Mouse (Mus musculus): Measurements from ENCODE around the gene Mgea5. TPM values are rescaled to one million over a fixed set of nuclear protein-coding genes. Genes with fewer than 3 reads are reported as not detected.

Mgea5 gene
- polyA plus RNA-seq, 1 experiment from 2014 or later, result 33.0 TPM

DNA sequence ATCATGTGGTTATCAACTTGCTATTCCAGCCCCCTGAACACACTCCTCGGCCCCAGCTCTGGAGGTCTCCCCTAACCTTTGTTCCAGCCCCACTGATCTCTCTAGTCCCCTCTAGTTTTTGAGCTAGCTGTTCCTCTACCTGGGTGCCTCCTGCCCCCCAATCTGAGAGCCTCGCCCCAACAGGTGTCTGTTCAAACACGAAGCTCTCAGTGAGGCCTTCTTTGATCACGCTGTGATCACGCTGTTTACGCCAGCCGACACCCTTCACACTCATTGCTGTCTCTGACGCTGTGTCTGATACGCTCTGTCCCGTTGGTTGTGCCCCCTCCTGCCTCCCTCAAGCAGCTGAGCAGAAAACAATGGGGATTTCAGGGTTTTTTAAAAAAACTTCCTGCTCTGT is 50.1 kb downstream of the Mgea5 start:
- Histone ChIP-seq H3K4me1 (replicated peaks; ENCODE audit: insufficient read depth, low read length) (peaks cover 14% of the 10 kb centered on the region), H3K4me3 (replicated peaks; ENCODE audit: low read depth, low read length) (no peak overlapping the region), H3K4me2 (ENCODE audit: low read length) (no peak overlapping the region), H3K27ac (no peak overlapping the region), H3K9ac (ENCODE audit: low read depth, low read length) (no peak overlapping the region), H3K27me3 (ENCODE audit: insufficient read depth, low read length) (peaks cover 19% of the 10 kb centered on the region), H3K36me3 (ENCODE audit: insufficient read depth, low read length) (no peaks in the 10 kb centered on the region), H3K9me3 (replicated peaks; ENCODE audit: low read length) (no peaks in the 10 kb centered on the region)
- 35% methylated on average over 10 of the region's 10 CpGs for WGBS
- ATAC-seq (replicated peaks; ENCODE audit: low FRiP score, low read depth), result no peak
- DNase-seq (ENCODE audit: low spot score), result no peak
- no peak for TF ChIP-seq CTCF (IDR thresholded peaks at IDR 0.05; ENCODE audit: low read depth)

DNA sequence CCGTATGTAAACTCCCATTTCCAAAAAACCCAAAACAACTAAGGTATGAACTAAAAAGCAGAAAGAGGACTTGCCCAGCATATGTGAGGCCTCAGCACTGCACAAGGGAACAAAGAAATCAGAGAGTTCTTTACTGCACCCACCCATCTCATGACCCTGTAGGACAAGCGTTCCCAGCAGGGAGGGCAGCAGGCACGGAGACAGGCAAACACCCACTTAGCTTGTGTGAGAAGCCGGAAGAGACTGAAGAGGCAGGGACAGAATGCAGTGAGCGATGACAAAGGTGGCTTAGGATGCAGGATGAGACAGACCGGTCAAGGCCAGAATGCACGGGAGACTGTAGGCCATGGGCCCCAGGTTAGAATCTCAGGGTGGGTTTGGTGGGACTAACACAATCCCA is 52.0 kb downstream of the Mgea5 start:
- no peak for TF ChIP-seq CTCF (IDR thresholded peaks at IDR 0.05; ENCODE audit: low read depth)
- H3K9me3 ChIP-seq (replicated peaks; ENCODE audit: low read length), result no peaks in the 10 kb centered on the region

DNA sequence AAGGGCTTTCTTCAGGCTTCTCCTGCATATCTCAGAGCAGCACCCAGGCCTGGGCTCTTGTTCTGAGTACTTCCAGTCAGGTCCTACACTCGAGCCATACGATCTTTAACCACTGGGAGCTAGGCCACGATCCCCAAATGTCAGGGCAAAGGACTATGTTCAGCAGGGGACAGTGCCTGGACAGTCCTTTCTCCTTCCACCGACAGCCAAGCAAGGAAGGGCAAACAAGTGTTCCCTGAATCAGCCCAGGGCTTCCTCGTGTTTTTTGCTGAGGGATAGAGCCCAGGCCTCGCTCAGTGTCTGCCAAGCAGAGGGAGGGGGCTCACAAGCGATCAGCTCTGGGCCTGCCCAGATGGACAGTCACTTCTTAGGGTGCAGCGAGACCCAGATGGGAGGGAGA is 53.6 kb downstream of the Mgea5 start:
- ATAC-seq (replicated peaks; ENCODE audit: low FRiP score, low read depth) (no peak), DNase-seq (ENCODE audit: low spot score) (no peak)
- H3K9ac ChIP-seq (ENCODE audit: low read depth, low read length), result no peak overlapping the region
- H3K36me3 ChIP-seq (ENCODE audit: insufficient read depth, low read length), result no peaks in the 10 kb centered on the region
- no peak overlapping the region for H3K4me2 ChIP-seq (ENCODE audit: low read length)
- H3K4me1 ChIP-seq (replicated peaks; ENCODE audit: insufficient read depth, low read length), result 0 out of 2 replicates have a peak, but pooled peaks cover 8% of the 10 kb centered on the region
- H3K27me3 ChIP-seq (ENCODE audit: insufficient read depth, low read length), result peaks cover 3% of the 10 kb centered on the region; the same call in 1 of the 2 replicates
- no peaks in the 10 kb centered on the region for H3K9me3 ChIP-seq (replicated peaks; ENCODE audit: low read length)
- no peak overlapping the region for H3K4me3 ChIP-seq (replicated peaks; ENCODE audit: low read depth, low read length)
- no peak overlapping the region for H3K27ac ChIP-seq
- TF ChIP-seq CTCF (IDR thresholded peaks at IDR 0.05; ENCODE audit: low read depth), result no peak
- WGBS, result 77% methylated on average over 8 of the region's 8 CpGs

More for the DNA sequence above, 52.0 kb downstream of the Mgea5 start:
- Histone ChIP-seq H3K4me3 (replicated peaks; ENCODE audit: low read depth, low read length) (no peak overlapping the region), H3K4me2 (ENCODE audit: low read length) (no peak overlapping the region), H3K27ac (no peak overlapping the region), H3K9ac (ENCODE audit: low read depth, low read length) (no peak overlapping the region), H3K27me3 (ENCODE audit: insufficient read depth, low read length) (peaks cover 6% of the 10 kb centered on the region; the same call in 1 of the 2 replicates), H3K4me1 (replicated peaks; ENCODE audit: insufficient read depth, low read length) (0 out of 2 replicates have a peak, but pooled peaks cover 5% of the 10 kb centered on the region), H3K36me3 (ENCODE audit: insufficient read depth, low read length) (no peaks in the 10 kb centered on the region)
- no peak for ATAC-seq (replicated peaks; ENCODE audit: low FRiP score, low read depth)
- WGBS, result 89% methylated on average over 7 of the region's 7 CpGs
- no peak for DNase-seq (ENCODE audit: low spot score)

DNA sequence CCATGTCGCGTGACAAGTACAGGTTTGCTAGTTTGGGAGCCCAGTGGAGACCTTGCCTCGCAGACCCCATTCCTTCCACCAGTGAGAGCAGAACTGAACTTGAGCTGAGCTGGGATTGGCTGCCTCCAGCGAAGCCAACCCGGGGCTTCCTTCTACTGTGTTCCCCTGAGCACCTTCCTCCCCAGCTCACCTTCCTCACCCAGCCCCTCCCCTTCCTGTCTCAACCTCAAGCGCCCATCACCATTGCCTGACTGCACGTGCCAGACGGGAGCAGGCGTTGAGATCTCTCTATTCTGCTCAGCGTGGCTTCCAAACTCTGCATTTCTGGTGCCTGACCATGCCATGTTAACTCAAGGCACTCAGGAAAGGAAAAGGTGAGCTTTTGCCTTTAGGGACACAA is 56.4 kb downstream of the Mgea5 start:
- Histone ChIP-seq H3K36me3 (ENCODE audit: insufficient read depth, low read length) (no peaks in the 10 kb centered on the region), H3K27ac (no peak overlapping the region), H3K4me2 (ENCODE audit: low read length) (no peak overlapping the region), H3K9ac (ENCODE audit: low read depth, low read length) (no peak overlapping the region), H3K9me3 (replicated peaks; ENCODE audit: low read length) (no peaks in the 10 kb centered on the region), H3K4me1 (replicated peaks; ENCODE audit: insufficient read depth, low read length) (0 out of 2 replicates have a peak, but pooled peaks cover 5% of the 10 kb centered on the region), H3K4me3 (replicated peaks; ENCODE audit: low read depth, low read length) (no peak overlapping the region), H3K27me3 (ENCODE audit: insufficient read depth, low read length) (no peaks in the 10 kb centered on the region)
- ATAC-seq (replicated peaks; ENCODE audit: low FRiP score, low read depth), result no peak
- DNase-seq (ENCODE audit: low spot score), result no peak
- TF ChIP-seq CTCF (IDR thresholded peaks at IDR 0.05; ENCODE audit: low read depth), result no peak
- WGBS, result 76% methylated on average over 10 of the region's 10 CpGs

DNA sequence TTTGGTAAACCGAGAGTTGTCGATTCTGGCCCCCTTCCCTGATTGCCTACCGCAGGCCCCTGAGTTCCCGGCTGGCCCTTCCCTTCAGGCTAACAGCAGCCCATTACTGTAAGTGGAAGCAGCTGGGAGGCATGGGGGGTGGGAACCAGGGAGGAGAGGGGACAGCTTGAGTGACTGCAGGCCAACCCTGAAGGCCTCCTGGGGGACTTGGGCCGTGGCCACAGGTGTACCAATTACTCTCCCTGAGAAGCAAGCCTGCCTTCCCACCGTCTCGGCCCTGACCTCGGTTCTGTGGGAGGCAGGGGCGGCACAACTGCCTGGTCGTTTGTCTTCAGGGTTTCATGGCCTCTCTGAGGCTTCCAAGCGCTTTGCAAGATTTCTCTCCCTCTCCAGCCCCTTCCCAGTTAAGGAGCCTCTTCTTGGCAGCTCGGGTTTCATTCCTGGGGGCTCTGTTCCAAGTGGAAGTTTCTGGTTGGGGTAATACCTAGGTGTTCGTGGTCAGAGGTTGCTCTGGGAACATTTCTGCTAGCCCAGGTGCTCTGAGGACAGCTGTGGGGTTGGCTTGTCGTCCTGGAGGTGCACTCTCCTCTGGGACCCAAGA is 57.9 kb downstream of the Mgea5 start:
- H3K9ac ChIP-seq (ENCODE audit: low read depth, low read length), result no peak overlapping the region
- no peak overlapping the region for H3K4me2 ChIP-seq (ENCODE audit: low read length)
- ATAC-seq (replicated peaks; ENCODE audit: low FRiP score, low read depth), result no peak
- peak; percentile 67 for DNase-seq (ENCODE audit: low spot score)
- TF ChIP-seq CTCF (IDR thresholded peaks at IDR 0.05; ENCODE audit: low read depth), result no peak
- no peaks in the 10 kb centered on the region for H3K36me3 ChIP-seq (ENCODE audit: insufficient read depth, low read length)
- H3K4me3 ChIP-seq (replicated peaks; ENCODE audit: low read depth, low read length), result no peak overlapping the region
- H3K9me3 ChIP-seq (replicated peaks; ENCODE audit: low read length), result no peaks in the 10 kb centered on the region
- WGBS, result 15% methylated on average over 13 of the region's 14 CpGs
- H3K27ac ChIP-seq, result no peak overlapping the region
- no peaks in the 10 kb centered on the region for H3K27me3 ChIP-seq (ENCODE audit: insufficient read depth, low read length)
- 0 out of 2 replicates have a peak, but pooled peaks cover 5% of the 10 kb centered on the region for H3K4me1 ChIP-seq (replicated peaks; ENCODE audit: insufficient read depth, low read length)

DNA sequence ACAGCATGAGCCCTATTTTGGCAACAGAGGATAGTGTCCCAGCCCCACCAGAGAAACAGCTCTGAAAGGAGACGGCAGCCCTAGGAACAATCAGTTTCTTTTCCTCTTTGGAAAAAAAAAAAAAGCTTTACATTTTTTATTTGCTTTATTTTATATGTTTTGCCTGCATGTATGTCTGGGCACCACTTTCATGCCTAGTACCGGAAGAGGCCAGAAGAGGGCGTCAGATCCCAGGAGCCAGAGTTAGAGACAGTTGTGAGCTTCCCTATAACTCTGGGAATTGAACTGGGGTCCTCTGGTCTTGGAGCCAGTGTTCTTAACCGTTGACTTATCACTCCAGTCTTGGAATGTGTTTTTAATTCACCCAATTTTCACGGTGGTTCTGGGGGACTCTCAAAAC is 61.4 kb downstream of the Mgea5 start:
- Histone ChIP-seq H3K27me3 (ENCODE audit: insufficient read depth, low read length) (no peaks in the 10 kb centered on the region), H3K4me3 (replicated peaks; ENCODE audit: low read depth, low read length) (no peak overlapping the region), H3K36me3 (ENCODE audit: insufficient read depth, low read length) (no peaks in the 10 kb centered on the region), H3K9ac (ENCODE audit: low read depth, low read length) (no peak overlapping the region), H3K9me3 (replicated peaks; ENCODE audit: low read length) (no peaks in the 10 kb centered on the region), H3K4me1 (replicated peaks; ENCODE audit: insufficient read depth, low read length) (0 out of 2 replicates have a peak, but pooled peaks cover 5% of the 10 kb centered on the region), H3K27ac (no peak overlapping the region), H3K4me2 (ENCODE audit: low read length) (no peak overlapping the region)
- WGBS, result 77% methylated on average over 5 of the region's 5 CpGs
- peak; percentile 45; the same call in 1 of the 2 replicates for TF ChIP-seq CTCF (IDR thresholded peaks at IDR 0.05; ENCODE audit: low read depth)
- ATAC-seq (replicated peaks; ENCODE audit: low FRiP score, low read depth) (no peak), DNase-seq (ENCODE audit: low spot score) (no peak)

Measured in kidney, postnatal 0 days (tissue).